Mouse (Mus musculus) myocyte (in vitro differentiated cells): Measurements from ENCODE around the gene Spred1.

Experiments
- CEBPB ChIP-seq: IDR thresholded peaks from 2 replicates; pipeline ENCODE4 v1.6.1; 2011; ENCODE audit warnings: mild to moderate bottlenecking, moderate library complexity; ENCODE audit not compliant: poor library complexity, insufficient read depth, severe bottlenecking
- E2F4 ChIP-seq: IDR thresholded peaks from one replicate; pipeline ENCODE4 v1.6.1; 2011; ENCODE audit warnings: mild to moderate bottlenecking, control low read depth, moderate library complexity; ENCODE audit not compliant: insufficient read depth
- MAX ChIP-seq: IDR thresholded peaks from one replicate; pipeline ENCODE4 v1.6.1; 2011; ENCODE audit warnings: low read depth, mild to moderate bottlenecking, control low read depth
- MYOG ChIP-seq, 3 experiments: IDR thresholded peaks; one replicate each; pipeline ENCODE4 v1.6.1; 2011; ENCODE audit warnings: control low read depth in 2 of 3, low read depth in 2 of 3, mild to moderate bottlenecking in 2 of 3; ENCODE audit not compliant: insufficient read length in 2 of 3, control insufficient read depth in 1 of 3, insufficient read depth in 1 of 3
- POLR2A ChIP-seq: IDR thresholded peaks from one replicate; pipeline ENCODE4 v1.6.1; 2011; ENCODE audit warnings: low read depth, mild to moderate bottlenecking, control low read depth, moderate library complexity; ENCODE audit not compliant: insufficient read length

DNA sequence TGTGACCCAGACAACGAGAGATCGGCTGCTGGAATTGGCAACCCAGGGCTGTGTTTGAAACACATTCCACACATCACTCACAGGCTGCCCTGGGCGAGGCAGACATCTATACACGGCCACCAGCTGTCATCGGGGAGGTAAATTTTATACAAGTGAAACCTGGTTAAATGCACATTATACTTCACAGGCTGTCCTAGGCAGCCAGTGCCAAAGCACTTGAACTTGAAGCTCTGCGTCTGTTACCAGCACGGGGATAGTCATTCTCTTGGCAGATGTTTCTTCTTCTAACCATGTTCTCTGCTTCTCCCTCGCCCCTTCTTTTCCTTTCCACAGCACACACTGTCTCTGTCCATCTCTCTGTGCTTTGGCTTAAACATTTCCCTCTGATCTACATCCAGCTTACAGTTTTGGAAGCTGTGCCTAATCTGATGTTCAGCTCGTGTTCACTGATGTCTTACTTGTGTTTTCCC is 79.7 kb downstream of the Spred1 start:
- TF ChIP-seq MYOG (IDR thresholded peaks at IDR 0.05; ENCODE audit: control insufficient read depth in 1 of 3, insufficient read depth in 1 of 3, insufficient read length in 2 of 3, low read depth in 2 of 3) (no peak), CEBPB (no peak), MAX (no peak), POLR2A (no peak), E2F4 (no peak)
